Mouse (Mus musculus): ENCODE measurements at regions not wholly inside any gene's neighbourhood (a gene's known extent, or its start where the extent isn't known, plus 50 kb on each side); places are given as distances from the start of the nearest gene placed in this dataset.

GRCm38 (mm10) chr6:143367804-143368203, 200.8 kb downstream of the Etnk1 start:
- TF ChIP-seq CTCF (IDR thresholded peaks at IDR 0.05; ENCODE audit: insufficient read depth, low read length), result no peak
- TF ChIP-seq POLR2A (IDR thresholded peaks at IDR 0.05; ENCODE audit: borderline replicate concordance, extremely low read depth, low read depth, low read length), result no peak

All from lung, adult 2 months (tissue).